Mouse (Mus musculus): ENCODE measurements around the gene Wfdc15a. TPM values are rescaled to one million over a fixed set of nuclear protein-coding genes. Genes with fewer than 3 reads are reported as not detected.

Gene Wfdc15a
- total RNA-seq, 2 experiments from 2014 or later, result not detected

GRCm38 (mm10) chr2:164180770-164181169 is 19.2 kb downstream of the Wfdc15a start:
- no peak for ATAC-seq (replicated peaks; ENCODE audit: low FRiP score, poor library complexity, severe bottlenecking)

- no peak for ATAC-seq (replicated peaks; ENCODE audit: low FRiP score, poor library complexity, severe bottlenecking)
Observed at GRCm38 (mm10) chr2:164180124-164180523, 19.8 kb downstream of the Wfdc15a start.

- ATAC-seq (replicated peaks; ENCODE audit: low FRiP score, poor library complexity, severe bottlenecking), result no peak
Observed at GRCm38 (mm10) chr2:164177831-164178230, 22.1 kb downstream of the Wfdc15a start.

- ATAC-seq (replicated peaks; ENCODE audit: low FRiP score, poor library complexity, severe bottlenecking), result no peak
Observed at GRCm38 (mm10) chr2:164175850-164176249, 24.1 kb downstream of the Wfdc15a start.

GRCm38 (mm10) chr2:164174649-164175395 is 25.1 kb downstream of the Wfdc15a start:
- no peak for ATAC-seq (replicated peaks; ENCODE audit: low FRiP score, poor library complexity, severe bottlenecking)

GRCm38 (mm10) chr2:164173394-164173793 is 26.5 kb downstream of the Wfdc15a start:
- no peak for ATAC-seq (replicated peaks; ENCODE audit: low FRiP score, poor library complexity, severe bottlenecking)

GRCm38 (mm10) chr2:164170902-164171301 is 29.0 kb downstream of the Wfdc15a start, which contains the start of gene Kcns1:
Kcns1 (minus strand) TSS chr2:164171113.
- ATAC-seq (replicated peaks; ENCODE audit: low FRiP score, poor library complexity, severe bottlenecking), result no peak

GRCm38 (mm10) chr2:164170326-164170725 is 29.6 kb downstream of the Wfdc15a start:
- ATAC-seq (replicated peaks; ENCODE audit: low FRiP score, poor library complexity, severe bottlenecking), result no peak

GRCm38 (mm10) chr2:164168571-164168946 is 31.4 kb downstream of the Wfdc15a start:
- ATAC-seq (replicated peaks; ENCODE audit: low FRiP score, poor library complexity, severe bottlenecking), result no peak

- ATAC-seq (replicated peaks; ENCODE audit: low FRiP score, poor library complexity, severe bottlenecking), result no peak
Observed at GRCm38 (mm10) chr2:164167752-164168570, 32.0 kb downstream of the Wfdc15a start.

- no peak for ATAC-seq (replicated peaks; ENCODE audit: low FRiP score, poor library complexity, severe bottlenecking)
Observed at GRCm38 (mm10) chr2:164164941-164165340, 35.0 kb downstream of the Wfdc15a start.

GRCm38 (mm10) chr2:164161515-164162055 is 38.3 kb downstream of the Wfdc15a start:
- no peak for ATAC-seq (replicated peaks; ENCODE audit: low FRiP score, poor library complexity, severe bottlenecking)

- ATAC-seq (replicated peaks; ENCODE audit: low FRiP score, poor library complexity, severe bottlenecking), result no peak
Observed at GRCm38 (mm10) chr2:164158838-164159237, 41.1 kb downstream of the Wfdc15a start.

- ATAC-seq (replicated peaks; ENCODE audit: low FRiP score, poor library complexity, severe bottlenecking), result no peak
Observed at GRCm38 (mm10) chr2:164156158-164156557, 43.8 kb downstream of the Wfdc15a start.

GRCm38 (mm10) chr2:164154007-164154406 is 45.9 kb downstream of the Wfdc15a start:
- no peak for ATAC-seq (replicated peaks; ENCODE audit: low FRiP score, poor library complexity, severe bottlenecking)

GRCm38 (mm10) chr2:164152341-164152740 is 47.6 kb downstream of the Wfdc15a start:
- no peak for ATAC-seq (replicated peaks; ENCODE audit: low FRiP score, poor library complexity, severe bottlenecking)

GRCm38 (mm10) chr2:164150086-164150760 is 49.7 kb downstream of the Wfdc15a start:
- ATAC-seq (replicated peaks; ENCODE audit: low FRiP score, poor library complexity, severe bottlenecking), result no peak
